Mouse (Mus musculus): ENCODE measurements around the gene Aldh3a2.

DNA sequence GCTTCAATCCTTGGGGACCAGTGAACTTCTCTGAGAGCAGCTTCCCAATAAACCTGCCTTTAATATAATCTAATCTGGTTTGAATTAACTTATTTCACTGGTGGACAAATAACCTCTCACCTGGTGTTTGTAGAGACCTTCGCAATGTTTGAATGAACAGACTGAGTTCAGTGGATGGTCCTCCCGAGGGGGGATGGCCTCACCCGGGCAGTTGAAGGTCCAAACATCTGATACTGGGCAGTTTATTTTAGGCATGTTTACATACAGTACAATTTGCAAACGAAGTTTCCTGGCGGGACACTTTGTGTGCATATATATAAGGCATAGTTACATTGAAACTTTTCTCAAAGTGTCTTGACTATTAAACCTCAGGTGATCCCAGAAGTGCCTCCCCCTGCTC, 33.1 kb downstream of the Aldh3a2 start:
- TF ChIP-seq MAFK (IDR thresholded peaks at IDR 0.05; ENCODE audit: insufficient read depth, low read depth, low read length) = no peak
- TF ChIP-seq HCFC1 (IDR thresholded peaks at IDR 0.05; ENCODE audit: borderline replicate concordance, insufficient read depth, low read length) = no peak
- no peak for TF ChIP-seq ZC3H11A (IDR thresholded peaks at IDR 0.05; ENCODE audit: borderline replicate concordance, low read depth, low read length)
